Mouse (Mus musculus): ENCODE results near the gene Gm7029. TPM values are rescaled to one million over a fixed set of nuclear protein-coding genes. Genes with fewer than 3 reads are reported as not detected.
"Not testable (repeated sequence)": the region's sequence is repeated elsewhere in the genome, so short reads cannot be mapped to it uniquely, and the experiment has no call there.

The Gm7029 gene
- polyA plus RNA-seq, 1 experiment from 2014 or later, result not detected

- not testable (repeated sequence) for H3K4me3 ChIP-seq (ENCODE audit: inconsistent target); H3K36me3 ChIP-seq (ENCODE audit: inconsistent target); H3K79me2 ChIP-seq (ENCODE audit: inconsistent target); H3K27ac ChIP-seq
- WGBS (ENCODE audit: missing documents), result 98% methylated on average over 5 of the region's 5 CpGs
These were observed 2.2 kb downstream of the Gm7029 start for GRCm38 (mm10) chr17:33875797-33876196.

DNA sequence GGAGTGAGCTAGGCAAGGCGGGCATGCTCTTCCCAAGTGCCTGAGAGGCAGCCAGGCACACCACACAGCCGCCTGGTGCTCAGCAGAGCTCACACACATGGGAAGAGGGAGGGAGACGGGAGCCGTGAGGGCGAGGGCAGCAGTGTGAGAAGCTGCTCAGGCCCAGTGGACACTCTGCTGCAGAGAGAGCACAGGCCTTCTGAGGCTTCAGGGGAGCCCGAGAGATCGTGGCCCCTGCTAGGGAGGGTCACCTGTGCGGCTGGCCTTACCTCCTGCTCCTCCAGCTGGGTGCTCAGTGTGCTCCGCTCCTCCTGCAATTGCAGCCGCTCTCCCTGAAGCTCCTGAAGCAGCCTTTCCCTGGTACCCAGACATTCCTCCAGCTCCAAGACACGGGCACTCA is 10.7 kb downstream of the Gm7029 start:
- 90% methylated on average over 5 of the region's 11 CpGs for WGBS (ENCODE audit: missing documents)
- H3K79me2 ChIP-seq (ENCODE audit: inconsistent target), result peaks cover 39% of the 10 kb centered on the region
- H3K27ac ChIP-seq; H3K4me3 ChIP-seq (ENCODE audit: inconsistent target); H3K36me3 ChIP-seq (ENCODE audit: inconsistent target): not testable (repeated sequence)

DNA sequence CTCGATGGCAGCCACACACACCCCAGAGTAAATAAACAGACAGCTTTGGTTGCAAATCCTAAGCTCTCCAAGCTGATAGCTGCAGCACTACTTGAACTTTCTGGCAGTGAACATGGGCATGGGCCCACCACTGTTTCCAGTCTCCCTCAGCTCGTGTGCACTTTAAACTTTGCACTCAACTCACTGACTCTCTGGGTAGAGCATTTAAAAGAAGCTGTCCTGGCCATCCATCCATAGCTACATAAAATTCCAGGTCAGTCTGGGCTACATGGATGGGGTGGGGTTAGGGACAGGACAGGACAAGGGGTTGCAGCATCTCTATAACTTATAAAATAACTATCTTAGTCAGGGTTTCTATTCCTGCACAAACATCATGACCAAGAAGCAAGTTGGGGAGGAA is 14.2 kb downstream of the Gm7029 start:
- H3K27ac ChIP-seq; H3K36me3 ChIP-seq (ENCODE audit: inconsistent target); H3K4me3 ChIP-seq (ENCODE audit: inconsistent target): not testable (repeated sequence)
- WGBS (ENCODE audit: missing documents), result 88% methylated on average over 2 of the region's 2 CpGs
- H3K79me2 ChIP-seq (ENCODE audit: inconsistent target), result peaks cover 47% of the 10 kb centered on the region

DNA sequence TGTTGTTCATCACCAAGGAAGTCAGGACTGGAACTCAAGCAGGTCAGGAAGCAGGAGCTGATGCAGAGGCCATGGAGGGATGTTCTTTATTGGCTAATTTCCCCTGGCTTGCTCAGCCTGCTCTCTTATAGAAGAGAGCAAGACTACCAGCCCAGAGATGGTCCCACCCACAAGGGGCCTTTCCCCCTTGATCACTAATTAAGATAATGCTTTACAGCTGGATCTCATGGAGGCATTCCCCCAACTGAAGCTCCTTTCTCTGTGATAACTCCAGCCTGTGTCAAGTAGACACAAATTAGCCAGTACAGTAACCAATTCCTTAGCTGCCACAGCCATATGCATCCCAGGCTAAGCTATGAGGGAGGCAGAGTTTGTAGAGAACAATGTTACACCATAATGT is 14.6 kb downstream of the Gm7029 start:
- peaks cover 47% of the 10 kb centered on the region for H3K79me2 ChIP-seq (ENCODE audit: inconsistent target)
- not testable (repeated sequence) for H3K4me3 ChIP-seq (ENCODE audit: inconsistent target); H3K27ac ChIP-seq; H3K36me3 ChIP-seq (ENCODE audit: inconsistent target)

- H3K4me3 ChIP-seq (ENCODE audit: inconsistent target), result peak overlapping the region; percentile 62
- H3K27ac ChIP-seq, result peak overlapping the region; percentile 50
- not testable (repeated sequence) for H3K36me3 ChIP-seq (ENCODE audit: inconsistent target)
- H3K79me2 ChIP-seq (ENCODE audit: inconsistent target), result peaks cover 47% of the 10 kb centered on the region
- 1% methylated on average over 38 of the region's 44 CpGs for WGBS (ENCODE audit: missing documents)
These were observed 16.4 kb downstream of the Gm7029 start for GRCm38 (mm10) chr17:33889941-33890532.

DNA sequence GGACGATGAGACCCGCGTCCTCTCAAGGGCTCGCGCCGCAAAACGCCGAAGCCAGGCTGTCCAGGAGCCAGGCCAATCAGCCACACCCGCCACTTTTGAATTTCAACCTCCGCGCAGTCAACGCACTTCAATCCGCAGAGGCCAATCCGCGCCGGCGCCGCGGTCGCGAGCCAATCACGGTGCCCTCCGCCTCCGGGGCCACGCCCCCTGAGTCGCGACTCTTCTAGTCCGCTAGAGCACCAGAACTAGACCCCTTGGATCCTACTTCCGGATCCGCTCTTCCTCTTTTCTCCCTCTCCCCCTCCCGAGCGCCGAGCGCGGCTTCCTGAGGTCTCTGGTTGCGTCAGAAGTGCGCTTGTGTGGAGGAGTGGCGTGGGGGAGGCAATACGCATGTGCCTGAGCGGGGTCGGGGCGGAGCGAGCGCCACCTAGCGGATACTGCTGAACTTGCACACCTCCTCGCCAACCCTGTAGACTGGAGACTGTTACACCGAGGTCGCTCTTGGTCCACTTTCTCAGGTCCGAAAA is 17.0 kb downstream of the Gm7029 start, which contains the start of gene Kifc1:
TSS of gene Kifc1 (minus strand) at position 129 of the 527 bp plus-strand sequence.
- peaks cover 45% of the 10 kb centered on the region for H3K79me2 ChIP-seq (ENCODE audit: inconsistent target)
- H3K27ac ChIP-seq, result peak within 1 kb of the TSS; percentile 50
- peak within 1 kb of the TSS; percentile 62 for H3K4me3 ChIP-seq (ENCODE audit: inconsistent target)
- no peaks in the 10 kb centered on the region for H3K36me3 ChIP-seq (ENCODE audit: inconsistent target)
- under 1% methylated on average over 38 of the region's 49 CpGs for WGBS (ENCODE audit: missing documents)

DNA sequence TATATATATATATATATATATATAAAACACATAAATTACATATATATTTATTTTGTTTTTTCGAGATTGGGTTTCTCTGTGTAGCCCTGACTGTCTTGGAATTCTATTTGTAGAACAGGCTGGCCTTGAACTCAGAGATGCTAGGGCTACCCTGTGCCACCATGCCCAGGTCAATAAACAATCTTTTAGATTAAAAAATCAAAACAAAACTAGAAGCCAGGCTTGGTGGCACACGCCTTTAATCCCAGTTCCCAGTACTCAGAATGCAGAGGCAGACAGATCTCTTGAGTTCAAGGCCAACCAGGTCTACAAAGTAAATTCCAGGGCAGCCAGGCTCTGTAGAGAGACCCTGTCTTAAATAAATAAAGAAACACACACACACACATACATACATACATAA is 17.7 kb downstream of the Gm7029 start:
- Histone ChIP-seq H3K4me3 (ENCODE audit: inconsistent target) (no peak overlapping the region), H3K36me3 (ENCODE audit: inconsistent target) (no peaks in the 10 kb centered on the region), H3K79me2 (ENCODE audit: inconsistent target) (peaks cover 38% of the 10 kb centered on the region), H3K27ac (no peak overlapping the region)
- 66% methylated on average over 2 of the region's 2 CpGs for whole genome bisulfite sequencing (ENCODE audit: missing documents)

- 70% methylated on average over 6 of the region's 6 CpGs for WGBS (ENCODE audit: missing documents)
- not testable (repeated sequence) for H3K4me3 ChIP-seq (ENCODE audit: inconsistent target); H3K36me3 ChIP-seq (ENCODE audit: inconsistent target); H3K27ac ChIP-seq
- H3K79me2 ChIP-seq (ENCODE audit: inconsistent target), result peaks cover 32% of the 10 kb centered on the region
These were observed 18.3 kb downstream of the Gm7029 start for GRCm38 (mm10) chr17:33891892-33892291.

GRCm38 (mm10) chr17:33892429-33892828 is 18.8 kb downstream of the Gm7029 start:
- H3K4me3 ChIP-seq (ENCODE audit: inconsistent target), result no peak overlapping the region
- no peak overlapping the region for H3K27ac ChIP-seq
- H3K36me3 ChIP-seq (ENCODE audit: inconsistent target), result no peaks in the 10 kb centered on the region
- H3K79me2 ChIP-seq (ENCODE audit: inconsistent target), result peaks cover 27% of the 10 kb centered on the region
- 79% methylated on average over 7 of the region's 7 CpGs for WGBS (ENCODE audit: missing documents)

- not testable (repeated sequence) for H3K27ac ChIP-seq; H3K36me3 ChIP-seq (ENCODE audit: inconsistent target); H3K4me3 ChIP-seq (ENCODE audit: inconsistent target)
- 79% methylated on average over 4 of the region's 4 CpGs for WGBS (ENCODE audit: missing documents)
- H3K79me2 ChIP-seq (ENCODE audit: inconsistent target), result peaks cover 21% of the 10 kb centered on the region
These were observed 19.4 kb downstream of the Gm7029 start for GRCm38 (mm10) chr17:33893011-33893410.

- 48% methylated on average over 6 of the region's 6 CpGs for WGBS (ENCODE audit: missing documents)
- no peak overlapping the region for H3K4me3 ChIP-seq (ENCODE audit: inconsistent target)
- H3K79me2 ChIP-seq (ENCODE audit: inconsistent target), result no peaks in the 10 kb centered on the region
- H3K36me3 ChIP-seq (ENCODE audit: inconsistent target), result no peaks in the 10 kb centered on the region
- no peak overlapping the region for H3K27ac ChIP-seq
These were observed 23.6 kb downstream of the Gm7029 start for GRCm38 (mm10) chr17:33897114-33897794.

DNA sequence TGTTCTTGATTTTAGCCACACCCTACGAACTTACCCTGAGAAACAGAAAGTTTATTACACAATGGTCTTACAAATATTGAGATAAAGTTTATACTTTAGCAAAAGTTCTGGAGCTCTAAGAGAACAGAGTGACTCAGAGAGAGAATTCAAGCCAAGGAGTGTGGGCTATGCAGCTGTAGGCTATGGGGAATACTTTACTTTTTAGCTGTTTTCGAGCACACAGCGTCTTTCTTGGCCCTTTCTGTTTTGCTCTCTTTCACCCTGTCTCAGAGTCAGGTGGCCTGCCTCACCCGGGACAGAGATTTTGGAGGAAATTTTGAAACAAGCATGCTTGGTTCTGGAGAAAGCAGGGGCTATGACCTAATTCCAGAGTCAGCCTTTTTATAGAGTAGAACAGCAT is 24.6 kb downstream of the Gm7029 start:
- not testable (repeated sequence) for H3K79me2 ChIP-seq (ENCODE audit: inconsistent target); H3K4me3 ChIP-seq (ENCODE audit: inconsistent target); H3K36me3 ChIP-seq (ENCODE audit: inconsistent target); H3K27ac ChIP-seq
- 86% methylated on average over 3 of the region's 4 CpGs for WGBS (ENCODE audit: missing documents)

GRCm38 (mm10) chr17:33899642-33900041 is 26.0 kb downstream of the Gm7029 start:
- Histone ChIP-seq H3K4me3 (ENCODE audit: inconsistent target) (no peak overlapping the region), H3K27ac (no peak overlapping the region), H3K79me2 (ENCODE audit: inconsistent target) (no peaks in the 10 kb centered on the region), H3K36me3 (ENCODE audit: inconsistent target) (no peaks in the 10 kb centered on the region)
- WGBS (ENCODE audit: missing documents), result 68% methylated on average over 4 of the region's 4 CpGs

GRCm38 (mm10) chr17:33900281-33900988 is 26.8 kb downstream of the Gm7029 start:
- H3K36me3 ChIP-seq (ENCODE audit: inconsistent target), result no peaks in the 10 kb centered on the region
- H3K79me2 ChIP-seq (ENCODE audit: inconsistent target), result no peaks in the 10 kb centered on the region
- WGBS (ENCODE audit: missing documents), result 72% methylated on average over 7 of the region's 7 CpGs
- no peak overlapping the region for H3K4me3 ChIP-seq (ENCODE audit: inconsistent target)
- no peak overlapping the region for H3K27ac ChIP-seq

DNA sequence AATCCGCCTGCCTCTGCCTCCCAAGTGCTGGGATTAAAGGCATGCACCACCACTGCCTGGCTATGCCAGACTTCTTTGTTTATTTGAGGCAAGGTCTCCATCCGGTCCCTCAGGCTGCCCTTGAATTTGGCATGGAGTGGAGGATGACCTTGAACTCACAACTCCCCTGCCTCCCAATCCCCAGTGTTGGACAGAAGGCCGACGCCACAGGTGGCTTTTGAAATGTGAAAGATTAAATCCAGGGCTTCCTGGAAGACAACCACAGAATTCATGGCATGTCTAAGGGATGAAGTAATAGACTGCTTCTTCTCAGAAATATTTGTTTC is 27.3 kb downstream of the Gm7029 start:
- Histone ChIP-seq H3K79me2 (ENCODE audit: inconsistent target) (no peaks in the 10 kb centered on the region), H3K36me3 (ENCODE audit: inconsistent target) (no peaks in the 10 kb centered on the region), H3K4me3 (ENCODE audit: inconsistent target) (no peak overlapping the region), H3K27ac (no peak overlapping the region)
- WGBS (ENCODE audit: missing documents), result 95% methylated on average over 4 of the region's 4 CpGs
